Mouse (Mus musculus) cerebellum, postnatal 10 days (tissue): Measurements from ENCODE around the gene Lhfpl1.
"Not testable (repeated sequence)": the region's sequence is repeated elsewhere in the genome, so short reads cannot be mapped to it uniquely, and the experiment has no call there.

Experiments
- DNase-seq, 2 experiments: peaks; one replicate each; pipeline ENCODE4 v3.0.0; 2021; ENCODE audit warnings: mixed read lengths in 2 of 2

Gene Lhfpl1

GRCm38 (mm10) chrX:145348377-145349203 lies at the start of gene Lhfpl1:
Gene Lhfpl1 (minus strand): TSS chrX:145349089.
- DNase-seq = no peak

GRCm38 (mm10) chrX:145371839-145372238 lies 22.9 kb upstream of the Lhfpl1 start:
- no peak for DNase-seq

GRCm38 (mm10) chrX:145362527-145362926 lies 13.6 kb upstream of the Lhfpl1 start:
- no peak for DNase-seq

GRCm38 (mm10) chrX:145342402-145342801 lies 6.5 kb downstream of the Lhfpl1 start:
- DNase-seq = no peak

- DNase-seq = no peak
These were observed 12.7 kb downstream of the Lhfpl1 start for GRCm38 (mm10) chrX:145336141-145336540.

- peak; percentile 4 to 7 for DNase-seq
These were observed 40.3 kb downstream of the Lhfpl1 start for GRCm38 (mm10) chrX:145308555-145308954.

GRCm38 (mm10) chrX:145307174-145307573 lies 41.7 kb downstream of the Lhfpl1 start:
- DNase-seq = peak; percentile 47 to 54

GRCm38 (mm10) chrX:145300232-145300631 lies 48.7 kb downstream of the Lhfpl1 start:
- DNase-seq = not testable (repeated sequence)

GRCm38 (mm10) chrX:145272209-145272608 lies 76.7 kb downstream of the Lhfpl1 start:
- no peak for DNase-seq

- DNase-seq = peak in 1 of 2 experiments; percentile 2
These were observed 77.1 kb downstream of the Lhfpl1 start for GRCm38 (mm10) chrX:145271768-145272167.

GRCm38 (mm10) chrX:145261803-145262202 lies 87.1 kb downstream of the Lhfpl1 start:
- no peak for DNase-seq
